Mouse (Mus musculus): ENCODE results near the gene 1110008P14Rik. TPM values are rescaled to one million over a fixed set of nuclear protein-coding genes. Genes with fewer than 3 reads are reported as not detected.

The 1110008P14Rik gene
- polyA plus RNA-seq, 1 experiment from 2014 or later, result 59.6 TPM

DNA sequence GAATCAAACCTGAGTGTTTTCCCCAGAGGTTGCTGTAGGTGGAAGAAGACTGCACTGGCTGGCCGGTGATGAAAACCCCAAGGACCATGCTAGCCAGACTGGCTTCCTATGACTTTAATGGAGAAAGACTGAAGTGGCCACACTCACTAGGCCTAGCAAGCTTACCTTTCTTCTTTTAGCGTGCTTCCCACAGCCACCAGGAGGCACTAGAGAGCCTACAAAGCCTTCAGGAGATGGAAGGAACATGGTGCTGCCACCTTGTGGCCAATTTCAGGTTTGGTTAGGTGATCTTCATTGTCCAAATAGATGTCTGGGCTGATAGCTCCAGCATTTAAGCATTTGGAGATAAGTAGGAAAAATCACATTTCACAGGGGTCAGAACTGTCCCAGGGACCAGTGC lies 22.9 kb upstream of the 1110008P14Rik start:
- WGBS, result 22% methylated on average over 2 of the region's 2 CpGs
- Histone ChIP-seq H3K4me2 (no peak overlapping the region), H3K4me1 (no peaks in the 10 kb centered on the region), H3K9me3 (replicated peaks) (no peaks in the 10 kb centered on the region), H3K36me3 (ENCODE audit: poor library complexity, severe bottlenecking) (peaks cover 30% of the 10 kb centered on the region), H3K4me3 (no peak overlapping the region), H3K27ac (no peak overlapping the region), H3K9ac (no peak overlapping the region), H3K27me3 (no peaks in the 10 kb centered on the region)
- peak; percentile 63; the same call in 1 of the 2 replicates for ATAC-seq

DNA sequence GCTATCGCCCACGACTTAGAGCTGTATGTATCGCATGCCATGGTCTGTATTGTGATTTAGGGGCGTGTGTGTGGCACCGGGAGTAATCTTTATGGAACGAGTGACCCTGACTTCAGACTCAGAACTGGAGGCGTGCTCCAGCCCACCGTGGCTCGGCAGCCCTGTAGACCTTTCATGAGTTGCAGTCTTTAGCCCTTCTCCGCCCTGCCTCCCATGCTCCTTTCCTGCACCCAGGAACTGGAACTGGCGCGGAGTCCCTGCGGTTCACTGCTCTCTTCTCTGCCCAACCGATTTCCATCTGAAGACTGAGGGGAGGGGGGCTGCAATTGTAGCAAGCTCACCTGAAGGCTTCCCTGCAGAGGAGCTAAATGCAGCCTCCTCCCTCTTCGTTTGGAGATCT lies 15.0 kb upstream of the 1110008P14Rik start:
- WGBS, result 1% methylated on average over 15 of the region's 15 CpGs
- Histone ChIP-seq H3K27ac (no peak overlapping the region; the same call in 1 of the 2 replicates), H3K36me3 (ENCODE audit: poor library complexity, severe bottlenecking) (peaks cover 21% of the 10 kb centered on the region), H3K4me2 (peak overlapping the region; percentile 84), H3K4me1 (peaks cover 20% of the 10 kb centered on the region), H3K9ac (peak overlapping the region; percentile 91), H3K4me3 (peak overlapping the region; percentile 90), H3K9me3 (replicated peaks) (no peaks in the 10 kb centered on the region), H3K27me3 (no peaks in the 10 kb centered on the region)
- no peak for ATAC-seq

DNA sequence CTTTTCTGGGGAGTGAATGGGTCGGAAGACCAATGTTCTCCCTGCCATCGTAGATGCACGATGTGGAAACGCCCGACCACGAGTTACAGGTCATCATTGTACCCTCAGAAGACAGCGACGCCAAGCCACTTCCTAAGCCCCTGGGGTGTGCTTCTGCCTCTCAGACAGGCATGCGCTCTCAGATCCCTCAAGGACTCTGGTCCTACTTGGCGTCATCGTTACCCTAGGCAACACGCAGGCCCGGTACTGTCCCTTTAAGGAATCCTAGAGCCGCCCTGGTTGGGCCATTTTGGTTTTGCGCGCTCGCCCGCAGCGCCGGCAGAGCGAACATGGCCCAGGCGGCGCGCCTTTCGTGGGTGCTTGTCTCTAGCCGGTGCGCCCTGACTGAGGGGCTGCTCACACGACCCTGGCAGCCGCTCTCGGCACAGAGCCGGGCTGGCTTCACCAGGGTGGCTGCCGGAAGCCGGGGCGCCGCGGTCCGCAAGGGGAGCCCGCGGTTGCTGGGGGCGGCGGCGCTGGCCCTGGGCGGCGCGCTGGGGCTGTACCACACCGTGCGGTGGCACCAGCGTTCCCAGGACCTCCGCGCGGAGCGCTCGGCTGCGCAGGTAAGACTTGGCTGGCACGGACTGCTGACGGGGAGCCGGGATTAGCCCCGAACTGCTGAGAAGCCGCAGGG lies 14.3 kb upstream of the 1110008P14Rik start:
- Histone ChIP-seq H3K9ac (peak overlapping the region; percentile 91), H3K27ac (peak overlapping the region; percentile 70), H3K27me3 (no peaks in the 10 kb centered on the region), H3K9me3 (replicated peaks) (no peaks in the 10 kb centered on the region), H3K4me2 (peak overlapping the region; percentile 84), H3K4me1 (peaks cover 20% of the 10 kb centered on the region), H3K36me3 (ENCODE audit: poor library complexity, severe bottlenecking) (peaks cover 15% of the 10 kb centered on the region), H3K4me3 (peak overlapping the region; percentile 90)
- peak; percentile 98 for ATAC-seq
- WGBS, result under 1% methylated on average over 53 of the region's 59 CpGs

DNA sequence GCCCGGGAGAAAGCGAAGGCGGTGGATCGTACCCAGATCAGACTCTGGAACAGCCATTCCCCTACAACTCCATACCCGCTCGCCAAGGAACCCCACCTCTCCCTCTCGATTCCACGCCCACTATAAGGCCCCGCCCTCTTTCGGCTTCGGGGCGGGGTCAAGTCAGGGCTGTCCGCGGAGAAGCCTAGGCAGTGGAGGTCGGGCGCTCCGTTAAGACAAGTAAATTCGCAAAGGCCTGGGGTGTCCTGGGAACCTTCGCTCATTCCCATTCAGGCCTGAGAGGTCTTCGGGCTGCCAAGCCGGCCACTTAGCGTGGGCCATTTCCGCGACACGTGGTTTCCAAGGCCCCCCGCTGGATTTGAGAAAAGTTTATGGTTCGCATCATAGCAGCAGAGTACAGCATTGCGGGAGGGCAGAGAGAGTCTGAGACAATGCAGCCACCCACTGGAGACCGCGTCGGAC lies 13.8 kb upstream of the 1110008P14Rik start, which contains the start of gene Ptges2:
Gene Ptges2, plus strand, starts transcription at position 413 of the 462 bp plus-strand sequence.
- WGBS, result 0% methylated on average over 31 of the region's 31 CpGs
- Histone ChIP-seq H3K4me2 (peak within 1 kb of the TSS; percentile 84), H3K4me1 (peaks cover 20% of the 10 kb centered on the region), H3K27ac (peak within 1 kb of the TSS; percentile 70), H3K4me3 (peak within 1 kb of the TSS; percentile 90), H3K27me3 (no peaks in the 10 kb centered on the region), H3K36me3 (ENCODE audit: poor library complexity, severe bottlenecking) (peaks cover 10% of the 10 kb centered on the region), H3K9ac (peak within 1 kb of the TSS; percentile 91), H3K9me3 (replicated peaks) (no peaks in the 10 kb centered on the region)
- ATAC-seq, result peak; percentile 92

DNA sequence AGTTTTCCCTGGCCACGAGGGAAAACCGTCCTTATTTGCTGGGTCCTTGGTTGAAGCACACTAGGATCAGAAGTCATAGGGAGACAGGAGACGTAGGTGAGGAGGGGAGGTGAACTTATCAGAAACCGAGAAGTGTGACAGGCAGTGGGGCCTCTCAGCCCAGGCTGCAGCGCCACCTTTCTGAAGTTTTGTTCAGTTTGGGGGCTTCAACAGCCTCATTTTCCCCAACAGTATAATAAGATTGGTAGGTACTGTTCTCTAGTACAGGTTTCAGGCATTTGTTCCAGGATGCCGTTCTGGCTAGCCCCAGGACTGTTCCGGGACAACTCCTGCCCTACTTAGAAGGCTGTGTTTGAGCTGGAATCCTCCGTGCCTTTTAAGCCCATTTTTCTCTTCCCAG lies 13.2 kb upstream of the 1110008P14Rik start:
- Histone ChIP-seq H3K4me1 (peaks cover 20% of the 10 kb centered on the region), H3K4me2 (peak overlapping the region; percentile 84), H3K36me3 (ENCODE audit: poor library complexity, severe bottlenecking) (peaks cover 4% of the 10 kb centered on the region; the same call in 1 of the 2 replicates), H3K4me3 (peak overlapping the region; percentile 90), H3K9ac (peak overlapping the region; percentile 91), H3K9me3 (replicated peaks) (no peaks in the 10 kb centered on the region), H3K27me3 (no peaks in the 10 kb centered on the region), H3K27ac (peak overlapping the region; percentile 70)
- 6% methylated on average over 8 of the region's 8 CpGs for WGBS
- no peak for ATAC-seq

DNA sequence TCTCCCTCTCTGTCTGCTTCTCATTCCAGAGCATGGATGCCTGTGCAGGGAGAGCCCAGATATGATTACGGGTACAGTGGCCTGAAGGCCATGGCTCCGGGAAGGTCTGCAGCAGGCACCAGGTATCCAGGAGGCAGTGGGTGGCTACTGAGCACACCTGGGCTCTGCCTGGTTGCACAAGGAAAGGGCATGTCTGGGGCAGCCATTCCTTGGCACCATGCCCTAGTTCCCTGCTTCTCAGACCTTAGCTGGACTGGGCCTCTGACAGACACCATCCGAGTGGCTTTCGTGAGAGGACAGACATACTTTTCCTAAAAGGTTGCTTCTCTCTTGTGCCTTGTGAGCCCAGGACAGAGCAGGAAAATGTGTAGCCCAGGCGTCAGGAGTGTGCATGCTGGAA lies 10.3 kb upstream of the 1110008P14Rik start:
- Histone ChIP-seq H3K36me3 (ENCODE audit: poor library complexity, severe bottlenecking) (no peaks in the 10 kb centered on the region), H3K27me3 (peaks cover 4% of the 10 kb centered on the region), H3K4me1 (peaks cover 13% of the 10 kb centered on the region), H3K27ac (no peak overlapping the region), H3K9ac (no peak overlapping the region), H3K4me3 (no peak overlapping the region), H3K9me3 (replicated peaks) (no peaks in the 10 kb centered on the region), H3K4me2 (no peak overlapping the region)
- no peak for ATAC-seq
- 88% methylated on average over 5 of the region's 5 CpGs for WGBS

DNA sequence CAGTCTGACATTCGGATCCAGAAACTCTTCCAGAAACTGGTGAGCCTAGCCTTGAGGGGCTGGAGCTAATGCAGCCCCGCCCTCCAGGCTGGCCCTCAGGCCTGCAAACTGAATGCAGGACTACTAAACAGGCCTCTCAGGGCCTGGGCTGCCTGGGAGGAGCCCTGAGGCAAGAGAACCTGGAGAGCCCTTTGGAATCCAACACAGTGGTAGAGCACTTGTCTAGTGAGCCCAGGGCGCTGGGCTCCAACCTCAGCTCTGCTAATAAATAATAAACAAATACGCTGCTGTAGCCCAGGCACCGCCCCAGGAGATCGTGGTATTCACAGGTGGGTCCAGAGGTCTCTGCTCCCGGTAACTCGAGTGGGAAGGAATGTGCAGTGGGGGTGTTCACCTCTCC lies 9.1 kb upstream of the 1110008P14Rik start:
- peaks cover 4% of the 10 kb centered on the region for H3K27me3 ChIP-seq
- ATAC-seq, result no peak
- no peak overlapping the region for H3K27ac ChIP-seq
- H3K9ac ChIP-seq, result no peak overlapping the region
- WGBS, result 76% methylated on average over 8 of the region's 8 CpGs
- H3K4me1 ChIP-seq, result peaks cover 6% of the 10 kb centered on the region
- no peak overlapping the region for H3K4me2 ChIP-seq
- H3K36me3 ChIP-seq (ENCODE audit: poor library complexity, severe bottlenecking), result no peaks in the 10 kb centered on the region
- H3K4me3 ChIP-seq, result no peak overlapping the region
- no peaks in the 10 kb centered on the region for H3K9me3 ChIP-seq (replicated peaks)

DNA sequence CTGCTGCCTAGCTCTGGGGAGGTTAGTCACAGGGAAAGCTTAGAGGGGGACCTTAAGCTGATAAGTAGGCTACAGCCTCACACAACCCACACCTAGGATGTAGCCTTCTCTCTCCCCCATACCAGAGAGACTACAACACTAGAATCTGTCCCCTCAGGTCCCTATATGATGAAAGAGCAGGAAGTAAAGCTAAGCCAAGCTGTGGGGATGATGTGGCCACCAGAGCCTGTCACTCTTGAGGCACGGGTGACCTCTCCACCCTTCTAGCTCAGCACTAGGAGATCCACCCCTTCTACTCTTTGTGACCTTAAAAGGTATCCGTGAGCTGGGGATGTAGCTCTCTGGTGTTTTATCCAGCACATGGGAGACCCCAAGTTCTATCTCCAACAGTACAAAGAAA lies 7.4 kb upstream of the 1110008P14Rik start:
- no peak for ATAC-seq
- H3K27ac ChIP-seq, result no peak overlapping the region
- WGBS, result 84% methylated on average over 2 of the region's 2 CpGs

DNA sequence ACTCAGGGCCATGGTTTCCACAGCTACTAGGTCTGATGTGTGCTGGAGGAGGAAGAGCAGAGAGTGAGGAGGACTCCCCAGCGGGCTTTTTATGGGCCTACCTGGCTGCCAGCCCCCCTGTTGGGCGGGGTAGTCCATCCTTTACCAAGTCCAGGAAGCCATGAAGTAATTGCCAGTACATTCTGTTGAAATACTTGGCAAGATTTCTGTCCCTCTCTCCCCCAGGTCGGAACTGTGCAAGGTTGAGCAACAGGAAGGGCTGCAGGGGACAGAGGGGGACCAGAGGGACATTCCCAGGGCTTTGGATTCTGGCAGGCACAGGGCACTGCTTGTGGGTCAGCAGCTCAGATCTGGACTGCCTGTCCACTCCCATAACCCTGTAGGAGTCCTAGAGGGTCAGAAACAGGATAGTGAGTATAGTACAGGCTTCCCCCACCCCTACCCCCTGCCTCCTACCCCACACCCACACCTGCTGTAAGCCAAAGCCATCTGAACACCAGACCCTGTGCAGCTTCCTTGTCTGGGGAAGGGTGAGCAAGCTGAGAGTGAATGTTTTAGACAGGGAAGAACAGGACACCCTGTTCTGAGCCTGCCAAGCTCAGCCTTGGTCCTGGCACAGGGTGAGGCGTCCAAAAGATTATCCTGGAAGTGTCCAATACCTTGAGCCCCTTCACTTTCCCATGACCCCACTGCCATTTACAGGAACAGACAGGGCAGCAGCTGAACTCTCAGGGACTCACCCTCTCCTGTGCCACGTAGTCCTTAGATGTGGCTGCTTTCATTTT lies 6.2 kb upstream of the 1110008P14Rik start, which contains the start of gene Lcn2:
Gene Lcn2, minus strand, starts transcription at position 547 of the 785 bp plus-strand sequence.
- Histone ChIP-seq H3K36me3 (ENCODE audit: poor library complexity, severe bottlenecking) (no peaks in the 10 kb centered on the region), H3K4me1 (no peaks in the 10 kb centered on the region), H3K27me3 (peaks cover 11% of the 10 kb centered on the region), H3K4me3 (no peak within 1 kb of the TSS), H3K27ac (no peak within 1 kb of the TSS), H3K9me3 (replicated peaks) (no peaks in the 10 kb centered on the region), H3K4me2 (no peak within 1 kb of the TSS), H3K9ac (no peak within 1 kb of the TSS; the same call in 1 of the 2 replicates)
- WGBS, result 72% methylated on average over 4 of the region's 5 CpGs
- no peak for ATAC-seq

More for the DNA sequence above, 7.4 kb upstream of the 1110008P14Rik start:
- Histone ChIP-seq H3K4me3 (no peak overlapping the region), H3K27me3 (peaks cover 4% of the 10 kb centered on the region), H3K4me1 (no peaks in the 10 kb centered on the region), H3K36me3 (ENCODE audit: poor library complexity, severe bottlenecking) (no peaks in the 10 kb centered on the region), H3K4me2 (no peak overlapping the region), H3K9me3 (replicated peaks) (no peaks in the 10 kb centered on the region), H3K9ac (no peak overlapping the region; the same call in 1 of the 2 replicates)

DNA sequence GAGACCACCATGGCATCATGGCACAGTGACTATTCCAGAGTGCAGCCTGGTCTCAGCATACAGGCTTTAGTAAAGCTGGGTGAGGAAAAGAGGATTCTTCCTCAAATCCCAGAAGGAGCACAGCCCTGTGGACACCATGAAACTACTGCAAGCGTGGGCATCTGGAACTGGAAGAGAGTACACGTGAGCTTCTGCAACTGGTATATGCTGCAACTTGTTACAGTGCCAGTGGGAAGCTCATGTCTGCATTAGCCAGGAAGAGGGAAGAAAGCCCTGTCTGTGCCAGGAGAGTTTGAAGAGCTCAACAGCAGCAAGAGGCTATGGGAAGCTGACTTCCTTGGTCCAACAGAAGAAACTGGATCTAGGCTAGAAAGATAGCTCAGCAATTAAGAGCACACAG lies 951 bp upstream of the 1110008P14Rik start:
- peaks cover 12% of the 10 kb centered on the region for H3K4me1 ChIP-seq

DNA sequence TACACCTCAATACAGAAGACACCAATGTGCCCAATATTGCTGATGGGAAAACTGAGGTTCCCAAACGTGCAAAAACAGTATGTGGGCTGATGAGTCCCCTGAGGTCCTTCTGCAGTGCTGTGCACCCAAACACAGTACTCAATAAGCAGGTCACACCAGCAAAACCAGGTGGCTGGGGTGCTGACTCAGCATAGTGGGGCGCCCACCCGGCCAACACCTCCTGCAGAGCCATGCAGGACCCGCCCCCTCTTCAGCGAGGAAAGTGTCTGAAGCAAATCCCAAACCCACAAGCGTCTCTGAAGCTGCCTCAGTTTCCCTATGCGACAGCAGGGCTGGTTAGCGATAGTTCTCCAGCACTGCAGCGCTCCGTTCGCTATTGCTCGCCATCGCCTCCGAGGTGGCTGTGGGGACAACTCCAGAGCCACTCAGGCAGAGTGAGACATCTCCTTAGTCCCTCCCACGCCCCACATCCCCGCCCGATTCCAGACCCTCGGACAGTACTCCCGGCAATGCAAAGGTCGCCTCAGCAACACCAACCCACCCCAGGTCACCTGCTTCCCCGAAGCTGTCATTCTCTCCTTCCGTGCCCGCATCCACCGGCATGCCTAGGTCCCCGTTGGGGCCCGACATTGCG lies 480 bp downstream of the 1110008P14Rik start:
- 1% methylated on average over 27 of the region's 27 CpGs for WGBS
- H3K9ac ChIP-seq, result peak overlapping the region; percentile 68
- peak overlapping the region; percentile 85 for H3K4me2 ChIP-seq
- H3K4me1 ChIP-seq, result peaks cover 12% of the 10 kb centered on the region
- ATAC-seq, result peak; percentile 57
- peak overlapping the region; percentile 64 for H3K4me3 ChIP-seq
- H3K36me3 ChIP-seq (ENCODE audit: poor library complexity, severe bottlenecking), result peaks cover 38% of the 10 kb centered on the region
- no peaks in the 10 kb centered on the region for H3K9me3 ChIP-seq (replicated peaks)
- H3K27ac ChIP-seq, result no peak overlapping the region
- peaks cover 12% of the 10 kb centered on the region for H3K27me3 ChIP-seq

More for the DNA sequence above, 951 bp upstream of the 1110008P14Rik start:
- 96% methylated on average over 2 of the region's 2 CpGs for WGBS
- no peak overlapping the region for H3K4me3 ChIP-seq
- H3K27ac ChIP-seq, result no peak overlapping the region
- no peak overlapping the region for H3K9ac ChIP-seq
- no peaks in the 10 kb centered on the region for H3K9me3 ChIP-seq (replicated peaks)
- H3K4me2 ChIP-seq, result peak overlapping the region; percentile 85; the same call in 1 of the 2 replicates
- H3K36me3 ChIP-seq (ENCODE audit: poor library complexity, severe bottlenecking), result peaks cover 24% of the 10 kb centered on the region
- no peak for ATAC-seq
- H3K27me3 ChIP-seq, result peaks cover 16% of the 10 kb centered on the region

All from forebrain, embryonic 13.5 days (tissue).